Mouse (Mus musculus) testis, adult 2 months (tissue): ENCODE measurements around the gene Cenpu.

Experiments
- CTCF ChIP-seq: fragments of 200-500 bp; IDR thresholded peaks from 2 replicates; pipeline ENCODE4 v1.5.1; 2012; ENCODE audit warnings: low read depth, mild to moderate bottlenecking, inconsistent platforms, low read length, moderate library complexity; ENCODE audit not compliant: control insufficient read depth, insufficient read depth, insufficient replicate concordance
- POLR2A ChIP-seq: fragments of 200-500 bp; IDR thresholded peaks from 2 replicates; pipeline ENCODE4 v1.6.1; 2012; ENCODE audit warnings: low read depth, mild to moderate bottlenecking, inconsistent platforms, low read length, moderate library complexity; ENCODE audit not compliant: control insufficient read depth

GRCm38 (mm10) chr8:46612913-46613312, 61.1 kb downstream of the Cenpu start:
- no peak for TF ChIP-seq CTCF
- TF ChIP-seq POLR2A = no peak
